Mouse (Mus musculus): Measurements from ENCODE around the gene Ppp6r3.
"Not testable (repeated sequence)": the region's sequence is repeated elsewhere in the genome, so short reads cannot be mapped to it uniquely, and the experiment has no call there.

Ppp6r3 gene

GRCm38 (mm10) chr19:3576451-3577264 lies 1.1 kb upstream of the Ppp6r3 start:
- in situ Hi-C loops (cut with MboI, MseI), result no loop called here

GRCm38 (mm10) chr19:3575276-3575631 lies 295 bp downstream of the Ppp6r3 start:
- in situ Hi-C loops (cut with MboI, MseI), result no loop called here

DNA sequence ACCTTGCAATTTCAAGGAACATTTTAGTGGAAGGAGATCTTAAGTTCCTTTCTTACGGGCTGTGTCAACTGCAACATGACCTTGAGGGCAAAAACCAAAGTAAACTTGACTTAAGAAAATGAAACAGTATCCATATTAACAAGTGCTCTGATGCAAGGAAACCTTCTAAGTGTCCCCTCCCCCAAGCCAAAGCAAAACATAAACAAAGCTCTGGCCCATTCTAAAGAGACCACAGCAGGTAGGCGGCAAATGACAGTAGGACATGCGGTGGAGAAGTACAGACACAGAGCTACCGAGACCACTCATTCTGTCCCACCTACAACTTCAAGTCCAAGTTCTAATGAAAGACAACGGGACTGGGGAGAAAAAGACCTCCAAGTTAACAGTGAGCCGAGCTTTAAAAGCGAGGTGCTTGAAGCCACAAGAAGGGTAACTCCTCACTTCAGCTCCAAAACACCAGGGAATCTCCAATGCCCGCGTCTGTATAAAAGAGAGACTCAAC lies 905 bp downstream of the Ppp6r3 start:
- in situ Hi-C loops (cut with MboI, MseI), result no loop called here

GRCm38 (mm10) chr19:3564309-3564708 lies 11.2 kb downstream of the Ppp6r3 start:
- in situ Hi-C loops (cut with MboI, MseI), result no loop called here

DNA sequence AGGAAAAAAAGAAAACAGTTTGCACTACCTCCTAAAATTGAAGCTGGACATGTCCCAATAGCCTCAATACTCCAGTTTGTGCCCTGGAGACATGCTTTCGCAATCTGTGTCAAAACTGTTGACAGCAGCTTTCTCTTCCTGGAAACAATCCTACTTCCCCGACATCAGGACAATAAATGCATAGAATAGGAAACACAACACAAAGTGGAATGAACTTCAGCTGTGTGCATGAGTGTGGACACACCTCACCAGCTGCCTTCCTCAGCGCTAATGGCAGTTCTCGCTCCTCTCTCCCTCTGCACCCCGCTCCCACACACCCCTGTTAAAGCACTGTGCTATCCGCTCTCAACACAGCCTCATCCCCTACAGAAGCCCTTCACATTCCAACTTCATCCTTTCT lies 12.8 kb downstream of the Ppp6r3 start:
- in situ Hi-C loops (cut with MboI, MseI), result no loop called here

DNA sequence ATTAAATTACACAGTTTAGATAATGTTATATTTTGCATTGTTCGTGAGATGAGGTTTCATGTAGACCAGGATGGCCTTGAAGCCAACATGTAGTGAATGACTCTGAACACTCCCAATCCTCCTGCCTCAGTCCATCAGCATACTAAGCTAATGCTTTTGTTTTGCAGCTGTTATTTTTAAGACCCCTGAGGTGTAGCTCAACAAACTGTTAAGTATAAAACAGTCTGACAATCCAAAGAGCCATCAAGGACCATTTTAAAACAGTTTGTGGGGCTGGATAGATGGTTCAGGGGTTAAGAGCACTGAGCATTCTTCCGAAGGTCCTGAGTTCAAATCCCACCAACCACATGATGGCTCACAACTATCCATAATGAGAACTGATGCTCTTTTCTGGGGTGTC lies 13.3 kb downstream of the Ppp6r3 start:
- in situ Hi-C loops (cut with MboI, MseI), result no loop called here

- in situ Hi-C loops (cut with MboI, MseI), result no loop called here
Measured at GRCm38 (mm10) chr19:3556169-3556827, 19.3 kb downstream of the Ppp6r3 start.

GRCm38 (mm10) chr19:3554785-3555184 lies 20.8 kb downstream of the Ppp6r3 start:
- in situ Hi-C loops (cut with MboI, MseI), result no loop called here

GRCm38 (mm10) chr19:3551573-3552159 lies 23.9 kb downstream of the Ppp6r3 start:
- in situ Hi-C loops (cut with MboI, MseI), result no loop called here

DNA sequence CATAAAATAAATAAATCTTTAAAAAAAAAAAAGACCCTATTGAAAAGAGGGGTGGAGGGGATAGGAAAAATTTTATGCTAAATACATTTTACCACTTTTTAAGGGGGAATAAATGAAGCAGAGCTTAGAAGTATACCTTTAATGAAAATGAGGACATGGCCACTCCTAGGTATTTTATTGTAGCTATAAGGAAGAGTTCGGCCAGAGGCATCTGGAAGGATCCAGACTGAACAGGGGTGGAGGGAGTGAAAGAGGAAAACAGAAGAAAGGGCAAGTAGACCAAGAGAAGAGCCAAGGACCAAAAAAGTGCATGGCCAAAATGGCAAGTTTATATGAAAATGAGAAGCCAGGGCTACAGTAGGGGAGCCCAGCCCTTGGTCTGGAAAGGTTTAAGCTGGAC lies 25.4 kb downstream of the Ppp6r3 start:
- in situ Hi-C loops (cut with MboI, MseI), result no loop called here

GRCm38 (mm10) chr19:3549263-3549662 lies 26.3 kb downstream of the Ppp6r3 start:
- in situ Hi-C loops (cut with MboI, MseI), result no loop called here

- in situ Hi-C loops (cut with MboI, MseI), result no loop called here
Measured at GRCm38 (mm10) chr19:3548311-3548710, 27.2 kb downstream of the Ppp6r3 start.

GRCm38 (mm10) chr19:3544995-3545394 lies 30.6 kb downstream of the Ppp6r3 start:
- in situ Hi-C loops (cut with MboI, MseI), result no loop called here

DNA sequence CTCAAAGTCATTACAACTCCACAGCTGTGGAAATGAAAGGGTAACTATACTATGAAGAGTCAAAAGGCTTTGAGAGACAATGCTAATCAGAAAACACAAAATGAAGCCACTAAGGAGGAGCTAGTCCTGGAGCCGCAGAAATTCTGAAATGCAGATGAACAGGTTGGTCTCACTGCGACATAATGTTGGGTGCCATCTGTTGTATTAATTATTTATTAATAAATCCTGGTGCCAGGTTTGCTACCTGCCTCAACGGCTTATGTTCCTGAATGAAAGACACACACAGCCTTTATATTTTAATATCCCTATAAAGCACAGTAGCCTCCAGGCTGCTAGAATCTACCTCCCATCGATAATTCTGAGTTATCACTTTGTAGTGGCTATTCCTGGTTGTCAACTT lies 33.0 kb downstream of the Ppp6r3 start:
- in situ Hi-C loops (cut with MboI, MseI), result no loop called here

GRCm38 (mm10) chr19:3540997-3541396 lies 34.6 kb downstream of the Ppp6r3 start:
- in situ Hi-C loops (cut with MboI, MseI), result no loop called here

- in situ Hi-C loops (cut with MboI, MseI), result no loop called here
Measured at GRCm38 (mm10) chr19:3540254-3540653, 35.3 kb downstream of the Ppp6r3 start.

DNA sequence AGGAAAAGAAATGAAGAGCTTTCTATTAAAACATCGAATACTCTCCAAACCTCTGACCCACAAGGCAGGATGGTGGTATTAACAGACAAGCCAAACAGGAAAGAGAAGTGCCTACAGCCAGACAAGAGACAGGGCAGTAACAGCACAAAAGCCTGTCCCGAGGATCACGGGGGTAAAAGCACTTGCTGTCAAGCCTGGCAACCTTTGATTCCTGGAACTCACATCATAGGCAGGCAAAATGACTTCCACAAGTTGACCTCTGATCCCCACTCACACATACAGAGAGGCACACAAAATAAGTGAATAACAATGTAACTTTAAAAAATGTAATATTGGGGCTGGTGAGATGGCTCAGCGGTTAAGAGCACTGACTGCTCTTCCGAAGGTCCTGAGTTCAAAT lies 36.1 kb downstream of the Ppp6r3 start:
- in situ Hi-C loops (cut with MboI, MseI), result no loop called here

DNA sequence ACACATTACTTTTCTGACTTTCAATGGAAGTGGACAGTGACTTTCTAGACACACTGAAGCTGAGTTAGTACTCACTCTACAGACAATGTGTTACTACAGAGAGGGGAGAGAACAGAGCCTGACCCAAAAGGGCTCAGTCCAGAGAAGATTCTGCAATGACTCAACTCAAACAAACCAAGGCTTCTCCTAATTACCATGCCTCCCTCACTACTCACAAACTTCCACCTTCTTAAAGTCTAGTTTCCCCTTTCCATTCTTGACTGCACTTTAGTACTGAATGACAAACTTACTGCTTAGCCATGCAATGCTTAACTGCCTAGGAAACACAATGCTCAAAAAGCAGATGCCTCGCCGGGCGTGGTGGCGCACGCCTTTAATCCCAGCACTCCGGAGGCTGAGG lies 37.9 kb downstream of the Ppp6r3 start:
- in situ Hi-C loops (cut with MboI, MseI), result no loop called here

DNA sequence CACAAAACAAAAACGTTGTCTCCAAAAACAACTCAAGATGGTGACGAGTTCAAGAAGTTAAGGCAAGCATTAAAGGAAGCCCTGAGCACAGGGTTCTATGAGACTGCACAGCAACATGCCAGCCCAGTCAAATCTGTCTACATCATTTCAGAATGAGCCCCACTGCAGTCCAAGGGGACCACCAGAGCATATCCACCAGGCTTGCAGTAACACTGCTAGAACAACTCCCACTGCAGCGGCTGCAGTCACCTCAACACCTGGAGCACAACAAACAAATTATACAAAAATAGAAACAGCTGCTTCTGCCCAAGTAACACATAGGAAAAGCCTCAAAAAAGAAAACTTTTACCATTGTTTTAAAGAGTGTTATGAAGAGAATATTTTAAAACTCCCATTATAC lies 40.6 kb downstream of the Ppp6r3 start:
- in situ Hi-C loops (cut with MboI, MseI), result no loop called here

- in situ Hi-C loops (cut with MboI, MseI), result not testable (repeated sequence)
Measured at GRCm38 (mm10) chr19:3533266-3533966, 42.1 kb downstream of the Ppp6r3 start.

- in situ Hi-C loops (cut with MboI, MseI), result no loop called here
Measured at GRCm38 (mm10) chr19:3532717-3533260, 42.8 kb downstream of the Ppp6r3 start.

- in situ Hi-C loops (cut with MboI, MseI), result no loop called here
Measured at GRCm38 (mm10) chr19:3529781-3530180, 45.8 kb downstream of the Ppp6r3 start.
